Mouse (Mus musculus) CH12.LX (cell line): ENCODE measurements around the gene Pcca. TPM values are rescaled to one million over a fixed set of nuclear protein-coding genes. Genes with fewer than 3 reads are reported as not detected.
A peak's percentile ranks its signal among the peaks of the same experiment; 100 is the strongest.

Source experiments
- DNase-seq: peaks from one replicate; pipeline ENCODE4 v3.0.0-alpha.2; 2013; ENCODE audit errors: extremely low read depth
- H3K27ac ChIP-seq: 2 replicates; pipeline ENCODE4 v1.5.1; 2012; ENCODE audit warnings: low read depth, mild to moderate bottlenecking, control low read depth, moderate library complexity; ENCODE audit not compliant: insufficient read depth
- H3K27me3 ChIP-seq: replicated peaks from 2 replicates; pipeline ENCODE3; 2012; ENCODE audit warnings: inconsistent platforms
- H3K36me3 ChIP-seq, 2 experiments: replicated peaks in 1 of 2; 2 replicates each; pipeline versions ENCODE3 to v1.6.1; 2012; ENCODE audit warnings: inconsistent platforms in 1 of 2, low read length in 1 of 2, mild to moderate bottlenecking in 1 of 2, mixed read lengths in 1 of 2, moderate library complexity in 1 of 2; ENCODE audit not compliant: control insufficient read depth in 1 of 2, insufficient read depth in 1 of 2
- H3K4me1 ChIP-seq, 2 experiments: 2 replicates each; pipeline ENCODE4 v1.6.1; 2012; ENCODE audit warnings: inconsistent platforms in 1 of 2, moderate library complexity in 1 of 2; ENCODE audit not compliant: insufficient read depth in 2 of 2, control insufficient read depth in 1 of 2
- H3K4me2 ChIP-seq: 2 replicates; pipeline ENCODE4 v1.6.1; 2012; ENCODE audit warnings: low read depth, mild to moderate bottlenecking, control low read depth; ENCODE audit not compliant: poor library complexity, insufficient read depth, severe bottlenecking
- H3K4me3 ChIP-seq, 3 experiments: fragments of 150-350 bp in 1 of 3; sonication (generic) in 1 of 3; replicated peaks in 1 of 3; 2 replicates each; pipeline versions ENCODE3 to v1.5.1; 2011 to 2012; ENCODE audit warnings: low read depth in 2 of 3, low read length in 2 of 3, mild to moderate bottlenecking in 2 of 3, moderate library complexity in 2 of 3, control low read depth in 1 of 3, improper control_type of control experiment in 1 of 3, inconsistent platforms in 1 of 3, mixed read lengths in 1 of 3; ENCODE audit not compliant: poor library complexity in 1 of 3
- H3K79me2 ChIP-seq: replicated peaks from 2 replicates; pipeline ENCODE4 v1.6.1; 2012; ENCODE audit warnings: mild to moderate bottlenecking, moderate library complexity; ENCODE audit not compliant: control insufficient read depth, poor library complexity, insufficient read depth, severe bottlenecking; ENCODE audit errors: extremely low read depth
- H3K9ac ChIP-seq: 2 replicates; pipeline ENCODE4 v1.6.1; 2012; ENCODE audit warnings: low read depth, mild to moderate bottlenecking, control low read depth, moderate library complexity; ENCODE audit not compliant: insufficient read depth
- H3K9me3 ChIP-seq: replicated peaks from 2 replicates; pipeline ENCODE3; 2012; ENCODE audit warnings: low read length, inconsistent platforms, mixed read lengths
- BHLHE40 ChIP-seq: IDR thresholded peaks from 2 replicates; pipeline ENCODE4 v1.6.1; 2011; ENCODE audit warnings: mild to moderate bottlenecking, low read depth, low read length, improper control_type of control experiment
- CHD1 ChIP-seq: IDR thresholded peaks from 2 replicates; pipeline ENCODE4 v1.6.1; 2012; ENCODE audit warnings: low read depth, low read length, improper control_type of control experiment, inconsistent platforms
- EP300 ChIP-seq: IDR thresholded peaks from 2 replicates; pipeline ENCODE4 v1.6.1; 2011; ENCODE audit warnings: low read length, improper control_type of control experiment
- ETS1 ChIP-seq: conservative IDR thresholded peaks from 2 replicates; pipeline ENCODE4 v1.6.1; 2012; ENCODE audit warnings: low read depth, mild to moderate bottlenecking, inconsistent platforms, low read length, improper control_type of control experiment, moderate library complexity
- GABPA ChIP-seq: IDR thresholded peaks from 2 replicates; pipeline ENCODE4 v1.6.1; 2012; ENCODE audit warnings: low read depth, low read length, improper control_type of control experiment, inconsistent platforms; ENCODE audit not compliant: insufficient replicate concordance
- MAFK ChIP-seq: IDR thresholded peaks from 2 replicates; pipeline ENCODE4 v1.6.1; 2011; ENCODE audit warnings: low read length, improper control_type of control experiment; ENCODE audit not compliant: insufficient replicate concordance
- MAX ChIP-seq: IDR thresholded peaks from 2 replicates; pipeline ENCODE4 v1.6.1; 2011; ENCODE audit warnings: low read length, improper control_type of control experiment
- MAZ ChIP-seq: IDR thresholded peaks from 2 replicates; pipeline ENCODE4 v1.6.1; 2012; ENCODE audit warnings: low read depth, mild to moderate bottlenecking, inconsistent platforms, low read length, improper control_type of control experiment, moderate library complexity
- MEF2A ChIP-seq: IDR thresholded peaks from 2 replicates; pipeline ENCODE4 v1.6.1; 2014; ENCODE audit warnings: low read depth, mild to moderate bottlenecking, inconsistent platforms, low read length, improper control_type of control experiment, borderline replicate concordance
- MXI1 ChIP-seq: IDR thresholded peaks from 2 replicates; pipeline ENCODE4 v1.6.1; 2011; ENCODE audit warnings: mild to moderate bottlenecking, low read depth, low read length, improper control_type of control experiment
- MYC ChIP-seq: IDR thresholded peaks from 2 replicates; pipeline ENCODE4 v1.6.1; 2011; ENCODE audit warnings: low read depth, mild to moderate bottlenecking, improper control_type of control experiment, low read length
- SIN3A ChIP-seq: IDR thresholded peaks from 2 replicates; pipeline ENCODE4 v1.6.1; 2012; ENCODE audit warnings: low read length, improper control_type of control experiment, inconsistent platforms
- SMC3 ChIP-seq: IDR thresholded peaks from 2 replicates; pipeline ENCODE4 v1.6.1; 2011; ENCODE audit warnings: low read depth, low read length, improper control_type of control experiment
- TCF12 ChIP-seq: IDR thresholded peaks from 2 replicates; pipeline ENCODE4 v1.6.1; 2014; ENCODE audit warnings: low read depth, mild to moderate bottlenecking, inconsistent platforms, low read length, improper control_type of control experiment
- USF2 ChIP-seq: conservative IDR thresholded peaks from 2 replicates; pipeline ENCODE4 v1.6.1; 2011; ENCODE audit warnings: low read depth, low read length, improper control_type of control experiment
- ZC3H11A ChIP-seq: IDR thresholded peaks from 2 replicates; pipeline ENCODE4 v1.6.1; 2012; ENCODE audit warnings: low read depth, mild to moderate bottlenecking, inconsistent platforms, low read length, improper control_type of control experiment
- ZNF384 ChIP-seq: IDR thresholded peaks from 2 replicates; pipeline ENCODE4 v1.6.1; 2012; ENCODE audit warnings: low read depth, low read length, improper control_type of control experiment, inconsistent platforms
- dilution Hi-C: fragments of 300-500 bp; cut with MboI; formaldehyde crosslinking; loops from 2 replicates; pipeline ENCODE4 v1.14.3; 2020; ENCODE audit warnings: low sequenced_read_pairs; ENCODE audit not compliant: extremely low pct_unique_long_range_greater_than_20kb, extremely low pct_ligation_motif_present
- in situ Hi-C: fragments of 300-500 bp; cut with MboI; formaldehyde crosslinking; loops from 3 replicates; pipeline ENCODE4 v1.14.3; 2019; ENCODE audit warnings: low sequenced_read_pairs, low pct_ligation_motif_present, low pct_unique_long_range_greater_than_20kb, mixed read lengths
- polyA plus RNA-seq: library from polyadenylated mRNA; unstranded; fragments of >175 nt; gene quantifications from 2 replicates; pipeline ENCODE4 v1.2.1, GENCODE M21; 2012; ENCODE audit warnings: low read depth; ENCODE audit not compliant: insufficient read length
- total RNA-seq, 2 experiments: library from RNA; depleted of rRNA; stranded (reverse); fragments of 300-350 nt in 1 of 2; fragments of >200 nt in 1 of 2; gene quantifications; 2 replicates each; pipeline ENCODE4 v1.2.3; 2012 to 2014

Pcca gene
- total and polyA plus RNA-seq, 3 experiments: 11.2 to 39.0 (median 23.8) TPM

DNA sequence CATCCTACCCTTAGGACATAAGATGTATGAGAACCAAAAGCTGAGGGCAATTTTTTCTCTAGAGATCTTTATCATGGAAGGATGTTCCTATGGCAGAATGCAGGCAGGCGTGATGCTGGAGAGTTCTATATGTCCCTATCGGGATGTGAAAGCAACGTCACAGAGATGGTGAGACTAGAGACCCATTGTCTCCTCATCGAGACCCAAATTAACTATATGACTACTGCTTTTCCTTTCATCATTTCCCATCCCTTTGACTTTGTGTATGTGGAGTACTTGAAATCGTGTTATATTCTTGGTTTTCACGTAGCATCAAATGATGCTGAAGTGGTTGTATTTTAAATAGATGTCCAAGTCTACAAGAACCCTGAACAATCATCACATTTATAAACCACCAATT lies 379.5 kb downstream of the Pcca start, which contains the start of gene Ggact:
Ggact (minus strand) TSS at position 101 of the 400 bp plus-strand sequence.
- Histone ChIP-seq H3K79me2 (peaks cover 9% of the 10 kb centered on the region), H3K9ac (peak within 1 kb of the TSS; percentile 83), H3K4me1 (peaks cover 10 to 46% of the 10 kb centered on the region in 2 experiments; a peak in 3 of 4 replicates), H3K9me3 (no peaks in the 10 kb centered on the region), H3K4me3 (peak within 1 kb of the TSS; percentile 72 to 95 (median 81)), H3K4me2 (peak within 1 kb of the TSS; percentile 97), H3K27me3 (no peaks in the 10 kb centered on the region), H3K36me3 (peaks cover 0 to 13% of the 10 kb centered on the region in 2 experiments)
- dilution Hi-C loops: no loop called here
- in situ Hi-C loops: no loop called here
- TF ChIP-seq ETS1 (no peak), USF2 (no peak), EP300 (no peak), BHLHE40 (no peak), MAFK (no peak), MAZ (no peak)
- TF ChIP-seq, all 38 proteins: peak for 0
- H3K27ac ChIP-seq: 0 out of 2 replicates have a peak within 1 kb of the TSS, but pooled peaks have one; percentile 54
- DNase-seq: no peak

DNA sequence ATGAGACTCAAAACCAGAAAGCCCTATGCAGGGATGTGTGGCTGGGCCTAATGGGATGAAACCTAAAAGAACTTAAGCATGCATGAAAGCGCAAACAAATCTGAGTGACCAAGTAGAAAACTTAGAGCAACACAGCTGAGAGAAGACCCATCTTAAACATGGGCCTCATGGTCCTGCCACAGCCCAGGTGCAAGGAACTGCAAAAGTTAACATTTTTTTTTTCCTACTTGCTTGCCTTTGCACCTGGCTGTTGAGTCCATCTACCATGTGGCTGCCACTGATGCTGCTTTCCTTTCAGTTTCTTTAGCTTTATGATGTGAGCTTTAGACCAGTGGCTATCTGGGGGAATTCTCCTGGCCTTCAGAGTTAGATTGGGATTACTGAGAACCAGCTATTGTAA lies 383.6 kb downstream of the Pcca start:
- Histone ChIP-seq H3K4me2 (no peak overlapping the region), H3K9ac (peak overlapping the region; percentile 39; the same call in 1 of the 2 replicates), H3K27me3 (no peaks in the 10 kb centered on the region), H3K4me3 (no peak overlapping the region), H3K27ac (no peak overlapping the region), H3K4me1 (peaks cover 7 to 37% of the 10 kb centered on the region in 2 experiments)
- in situ Hi-C loops: no loop called here
- peak; percentile 50 for DNase-seq
- peak; percentile 29; the same call in 1 of the 2 replicates for TF ChIP-seq MXI1
- TF ChIP-seq MAFK: no peak
- no peak for TF ChIP-seq GABPA
- TF ChIP-seq MAX: peak; percentile 61; the same call in 1 of the 2 replicates
- TF ChIP-seq EP300: peak; percentile 76
- 0 out of 2 replicates have a peak, but pooled peaks have one; percentile 18 for TF ChIP-seq MEF2A
- TF ChIP-seq MYC: peak; percentile 87
- TF ChIP-seq SMC3: no peak
- no peak for TF ChIP-seq ZC3H11A
- TF ChIP-seq TCF12: peak; percentile 72
- peak; percentile 19; the same call in 1 of the 2 replicates for TF ChIP-seq SIN3A
- peak; percentile 83 for TF ChIP-seq ZNF384
- TF ChIP-seq CHD1: no peak
- peak; percentile 57 for TF ChIP-seq ETS1
- TF ChIP-seq, all 38 proteins: peak for 9
- no peaks in the 10 kb centered on the region for H3K9me3 ChIP-seq
- dilution Hi-C loops: no loop called here
- no peaks in the 10 kb centered on the region for H3K79me2 ChIP-seq
- H3K36me3 ChIP-seq: peaks cover 0 to 9% of the 10 kb centered on the region in 2 experiments
